Mouse (Mus musculus) embryo, embryonic 9.5 days (tissue): ENCODE results near the gene Tcfl5.

Source experiments
- DNase-seq: peaks from one replicate; pipeline ENCODE4 v3.0.0-alpha.2; 2017; ENCODE audit errors: extremely low spot score

The Tcfl5 gene

GRCm38 (mm10) chr2:180598157-180598705 lies 44.3 kb downstream of the Tcfl5 start:
- peak; percentile 26 for DNase-seq

DNA sequence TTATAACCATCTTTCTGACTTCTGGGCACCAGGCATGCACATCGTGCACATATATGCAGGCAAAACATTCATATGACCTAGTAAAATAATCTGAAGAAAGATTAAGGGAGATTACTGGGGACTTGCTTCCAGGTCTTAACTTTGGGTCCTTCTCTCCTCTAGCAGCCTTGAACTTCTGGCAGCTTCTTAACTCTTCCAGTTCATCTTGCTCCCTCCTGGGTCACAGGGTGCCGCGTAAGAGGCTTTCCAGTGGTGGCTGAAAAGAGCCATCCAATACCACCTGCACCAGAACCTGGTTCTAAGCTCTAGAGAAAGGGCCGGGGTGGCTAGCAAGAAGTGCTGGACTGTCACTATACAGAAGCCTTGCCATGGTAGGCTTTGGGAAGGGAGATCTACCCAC lies 45.0 kb downstream of the Tcfl5 start, which contains the start of gene Col9a3:
TSS of gene Col9a3 (plus strand) at position 301 of the 400 bp plus-strand sequence.
- no peak for DNase-seq

- DNase-seq, result peak; percentile 91
These were observed 53.2 kb downstream of the Tcfl5 start, which contains the start of gene Ogfr for GRCm38 (mm10) chr2:180589123-180589831. Gene Ogfr (plus strand): TSS chr2:180589245.

DNA sequence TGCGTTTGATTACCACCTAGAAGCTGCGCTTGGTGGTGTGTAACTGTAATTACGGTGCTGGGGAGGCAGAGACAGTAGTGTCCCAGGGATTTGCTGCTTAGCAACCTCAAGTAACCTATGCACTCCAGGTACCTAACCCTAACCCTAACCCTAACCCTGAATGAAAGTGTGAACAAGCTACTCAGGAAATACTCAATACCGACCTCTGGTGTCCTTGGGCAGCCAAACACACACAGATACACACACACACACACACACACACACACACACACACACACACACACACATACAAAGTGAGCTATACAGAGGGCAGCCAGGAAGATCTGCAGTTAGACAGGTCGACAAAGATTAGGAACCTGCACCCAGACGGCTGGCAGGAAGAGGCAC lies 53.8 kb downstream of the Tcfl5 start:
- no peak for DNase-seq

DNA sequence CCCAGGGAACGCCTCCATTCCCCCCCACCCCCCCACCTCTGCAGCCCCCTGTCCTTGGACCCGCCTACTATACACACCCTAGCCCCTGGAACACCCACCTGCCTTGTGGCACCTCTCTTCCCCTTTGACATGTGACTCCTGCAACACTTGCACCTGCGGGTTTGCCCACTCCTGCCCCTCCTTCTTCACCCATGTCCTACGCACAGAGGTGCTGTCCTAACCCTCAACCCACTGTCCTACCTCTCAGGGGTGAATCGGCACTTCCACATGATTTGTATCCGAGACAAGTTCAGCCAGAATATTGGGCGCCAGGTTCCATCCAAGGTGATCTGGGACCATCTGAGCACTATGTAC lies 59.4 kb downstream of the Tcfl5 start:
- no peak for DNase-seq

DNA sequence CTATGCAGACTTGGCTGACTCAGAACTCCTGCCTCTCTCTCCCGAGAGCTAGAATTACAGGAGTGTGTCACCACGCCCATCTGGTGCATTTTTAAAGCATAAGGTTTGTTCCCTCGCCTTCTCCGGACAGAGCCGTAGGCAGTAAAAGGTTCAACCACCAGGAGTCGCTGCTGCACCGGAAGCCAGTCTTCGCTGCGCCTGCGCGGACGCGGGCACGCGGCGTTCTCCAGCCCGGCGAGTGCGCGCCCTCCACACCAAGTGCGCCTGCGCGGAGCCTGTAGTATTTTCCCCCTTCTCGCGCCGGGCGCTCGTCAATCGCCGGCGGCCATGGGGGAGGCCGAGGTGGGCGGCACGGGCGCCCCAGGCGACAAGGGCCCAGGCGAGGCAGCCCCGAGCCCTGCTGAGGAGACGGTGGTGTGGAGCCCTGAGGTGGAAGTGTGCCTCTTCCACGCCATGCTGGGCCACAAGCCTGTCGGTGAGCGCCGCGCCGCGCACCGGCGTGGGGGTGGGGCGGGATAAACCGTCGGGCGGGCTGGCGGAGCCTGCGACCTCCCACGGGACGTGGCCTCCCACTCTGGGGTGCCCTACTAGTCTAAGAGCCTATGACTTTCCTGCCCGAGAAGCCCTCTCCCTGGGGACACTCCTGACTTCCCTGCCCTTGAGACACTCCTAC lies 59.9 kb downstream of the Tcfl5 start:
- DNase-seq, result peak; percentile 96

- no peak for DNase-seq
These were observed 61.5 kb downstream of the Tcfl5 start, which contains the start of gene Mrgbp for GRCm38 (mm10) chr2:180581002-180581401. Gene Mrgbp (plus strand): TSS chr2:180581304.

GRCm38 (mm10) chr2:180578686-180579085 lies 63.8 kb downstream of the Tcfl5 start:
- peak; percentile 78 for DNase-seq

- no peak for DNase-seq
These were observed 66.0 kb downstream of the Tcfl5 start for GRCm38 (mm10) chr2:180576482-180576881.
